Mouse (Mus musculus): ENCODE measurements at regions not wholly inside any gene's neighbourhood (a gene's known extent, or its start where the extent isn't known, plus 50 kb on each side); places are given as distances from the start of the nearest gene placed in this dataset.
"Not testable (repeated sequence)": the region's sequence is repeated elsewhere in the genome, so short reads cannot be mapped to it uniquely, and the experiment has no call there.

GRCm38 (mm10) chr12:45287759-45288158, 213.2 kb upstream of the Stxbp6 start:
- DNase-seq (ENCODE audit: low spot score in 2 of 2), result no peak

GRCm38 (mm10) chr12:45256309-45256708, 181.8 kb upstream of the Stxbp6 start:
- DNase-seq (ENCODE audit: low spot score in 2 of 2), result no peak

- DNase-seq (ENCODE audit: low spot score in 2 of 2), result no peak
Observed at GRCm38 (mm10) chr12:45211131-45211530, 136.6 kb upstream of the Stxbp6 start.

- DNase-seq (ENCODE audit: low spot score in 2 of 2), result no peak
Observed at GRCm38 (mm10) chr12:45195304-45195920, 120.9 kb upstream of the Stxbp6 start.

GRCm38 (mm10) chr12:45187149-45187548, 112.6 kb upstream of the Stxbp6 start:
- no peak for DNase-seq (ENCODE audit: low spot score in 2 of 2)

- no peak for DNase-seq (ENCODE audit: low spot score in 2 of 2)
Observed at GRCm38 (mm10) chr12:45184510-45184909, 110.0 kb upstream of the Stxbp6 start.

- DNase-seq (ENCODE audit: low spot score in 2 of 2), result no peak
Observed at GRCm38 (mm10) chr12:45177454-45177853, 102.9 kb upstream of the Stxbp6 start.

GRCm38 (mm10) chr12:45175259-45175658, 100.8 kb upstream of the Stxbp6 start:
- DNase-seq (ENCODE audit: low spot score in 2 of 2), result not testable (repeated sequence)

GRCm38 (mm10) chr12:45171927-45172642, 97.6 kb upstream of the Stxbp6 start:
- peak in 1 of 2 experiments; percentile 4 for DNase-seq (ENCODE audit: low spot score in 2 of 2)

- DNase-seq (ENCODE audit: low spot score in 2 of 2), result no peak
Observed at GRCm38 (mm10) chr12:45162011-45162410, 87.5 kb upstream of the Stxbp6 start.

GRCm38 (mm10) chr12:45161581-45161980, 87.1 kb upstream of the Stxbp6 start:
- DNase-seq (ENCODE audit: low spot score in 2 of 2), result not testable (repeated sequence)

GRCm38 (mm10) chr12:45158986-45159385, 84.5 kb upstream of the Stxbp6 start:
- DNase-seq (ENCODE audit: low spot score in 2 of 2), result no peak

GRCm38 (mm10) chr12:45137438-45138018, 63.0 kb upstream of the Stxbp6 start:
- DNase-seq (ENCODE audit: low spot score in 2 of 2), result no peak

GRCm38 (mm10) chr12:45133415-45133814, 58.9 kb upstream of the Stxbp6 start:
- DNase-seq (ENCODE audit: low spot score in 2 of 2), result no peak

- DNase-seq (ENCODE audit: low spot score in 2 of 2), result no peak
Observed at GRCm38 (mm10) chr12:45131139-45131538, 56.6 kb upstream of the Stxbp6 start.

GRCm38 (mm10) chr12:45125866-45126265, 51.4 kb upstream of the Stxbp6 start:
- DNase-seq (ENCODE audit: low spot score in 2 of 2), result no peak
